Mouse (Mus musculus): ENCODE results near the gene Hoxd12. TPM values are rescaled to one million over a fixed set of nuclear protein-coding genes. Genes with fewer than 3 reads are reported as not detected.

Gene Hoxd12
- total and polyA plus RNA-seq, 3 experiments: not detected

GRCm38 (mm10) chr2:74652996-74653340 lies 21.8 kb upstream of the Hoxd12 start:
- Histone ChIP-seq H3K36me3 (ENCODE audit: control insufficient read depth in 1 of 2, insufficient read depth in 2 of 2, low read length in 2 of 2) (no peaks in the 10 kb centered on the region), H3K9me3 (replicated peaks; ENCODE audit: insufficient read depth, low read length) (no peaks in the 10 kb centered on the region), H3K27ac (ENCODE audit: control insufficient read depth, low read depth, low read length) (no peak overlapping the region), H3K27me3 (ENCODE audit: control insufficient read depth in 1 of 2, insufficient read depth in 2 of 2, low read length in 2 of 2) (peaks cover 1 to 2% of the 10 kb centered on the region in 2 experiments; a peak in 3 of 4 replicates), H3K9ac (ENCODE audit: control insufficient read depth, low read depth, low read length, poor library complexity, severe bottlenecking) (no peak overlapping the region), H3K4me1 (ENCODE audit: control insufficient read depth in 1 of 2, insufficient read depth in 2 of 2, low read length in 2 of 2) (no peaks in the 10 kb centered on the region), H3K4me3 (ENCODE audit: control insufficient read depth in 1 of 2, insufficient read depth in 1 of 2, low read depth in 2 of 2, low read length in 2 of 2) (no peak overlapping the region), H3K79me2 (ENCODE audit: control insufficient read depth, insufficient read depth, low read length, poor library complexity) (no peaks in the 10 kb centered on the region)
- TF ChIP-seq E2F4 (IDR thresholded peaks at IDR 0.05; ENCODE audit: borderline replicate concordance, low read depth, low read length) (no peak), POLR2A (IDR thresholded peaks at IDR 0.05; ENCODE audit: control insufficient read depth in 1 of 2, insufficient read depth in 1 of 2, low read depth in 1 of 2, low read length in 2 of 2, poor library complexity in 1 of 2) (no peak), ZC3H11A (IDR thresholded peaks at IDR 0.05; ENCODE audit: low read depth, low read length) (no peak)
- DNase-seq (ENCODE audit: low read depth, low spot score): no peak

GRCm38 (mm10) chr2:74653781-74654535 lies 20.9 kb upstream of the Hoxd12 start:
- H3K9me3 ChIP-seq (replicated peaks; ENCODE audit: insufficient read depth, low read length): no peaks in the 10 kb centered on the region
- H3K27me3 ChIP-seq (ENCODE audit: control insufficient read depth in 1 of 2, insufficient read depth in 2 of 2, low read length in 2 of 2): peaks cover 1 to 2% of the 10 kb centered on the region in 2 experiments; a peak in 3 of 4 replicates
- H3K4me3 ChIP-seq (ENCODE audit: control insufficient read depth in 1 of 2, insufficient read depth in 1 of 2, low read depth in 2 of 2, low read length in 2 of 2): no peak overlapping the region
- DNase-seq (ENCODE audit: low read depth, low spot score): no peak
- H3K36me3 ChIP-seq (ENCODE audit: control insufficient read depth in 1 of 2, insufficient read depth in 2 of 2, low read length in 2 of 2): no peaks in the 10 kb centered on the region
- H3K79me2 ChIP-seq (ENCODE audit: control insufficient read depth, insufficient read depth, low read length, poor library complexity): no peaks in the 10 kb centered on the region
- TF ChIP-seq CHD2 (IDR thresholded peaks at IDR 0.05; ENCODE audit: low read length): no peak
- no peak for TF ChIP-seq ZKSCAN1 (IDR thresholded peaks at IDR 0.05; ENCODE audit: low read depth, low read length)
- TF ChIP-seq KAT2A (conservative IDR thresholded peaks at IDR 0.05; ENCODE audit: low read depth, low read length): no peak
- no peak for TF ChIP-seq JUND (IDR thresholded peaks at IDR 0.05; ENCODE audit: low read depth, low read length)
- TF ChIP-seq ZMIZ1 (IDR thresholded peaks at IDR 0.05; ENCODE audit: low read depth, low read length): no peak
- no peak for TF ChIP-seq RCOR1 (IDR thresholded peaks at IDR 0.05; ENCODE audit: low read depth, low read length)
- TF ChIP-seq MAFK (IDR thresholded peaks at IDR 0.05; ENCODE audit: borderline replicate concordance, low read depth, low read length): no peak
- TF ChIP-seq EP300 (IDR thresholded peaks at IDR 0.05; ENCODE audit: low read depth in 1 of 2, low read length in 2 of 2): no peak
- no peak for TF ChIP-seq MAZ (IDR thresholded peaks at IDR 0.05; ENCODE audit: low read depth, low read length)
- TF ChIP-seq POLR2AphosphoS2 (IDR thresholded peaks at IDR 0.05; ENCODE audit: low read length): no peak
- no peak for TF ChIP-seq POLR2A (IDR thresholded peaks at IDR 0.05; ENCODE audit: control insufficient read depth in 1 of 2, insufficient read depth in 1 of 2, low read depth in 1 of 2, low read length in 2 of 2, poor library complexity in 1 of 2)
- no peak for TF ChIP-seq MYB (IDR thresholded peaks at IDR 0.05; ENCODE audit: low read depth, low read length)
- no peak for TF ChIP-seq MEF2A (IDR thresholded peaks at IDR 0.05; ENCODE audit: extremely low read depth, insufficient replicate concordance, low read depth, low read length, poor library complexity, severe bottlenecking)
- TF ChIP-seq USF1 (IDR thresholded peaks at IDR 0.05; ENCODE audit: low read depth, low read length): no peak
- TF ChIP-seq SMC3 (IDR thresholded peaks at IDR 0.05; ENCODE audit: low read depth, low read length): no peak
- TF ChIP-seq TCF12 (IDR thresholded peaks at IDR 0.05; ENCODE audit: low read depth, low read length): no peak
- TF ChIP-seq CTCF (IDR thresholded peaks at IDR 0.05 in 2 of 3, conservative IDR thresholded peaks at IDR 0.05 in 1 of 3; ENCODE audit: control insufficient read depth in 1 of 3, insufficient read depth in 1 of 3, low read depth in 2 of 3, low read length in 3 of 3, poor library complexity in 1 of 3, severe bottlenecking in 1 of 3): no peak
- no peak for TF ChIP-seq RAD21 (IDR thresholded peaks at IDR 0.05; ENCODE audit: low read depth, low read length)
- no peak for TF ChIP-seq E2F4 (IDR thresholded peaks at IDR 0.05; ENCODE audit: borderline replicate concordance, low read depth, low read length)
- no peak overlapping the region for H3K9ac ChIP-seq (ENCODE audit: control insufficient read depth, low read depth, low read length, poor library complexity, severe bottlenecking)
- no peak overlapping the region for H3K27ac ChIP-seq (ENCODE audit: control insufficient read depth, low read depth, low read length)
- no peaks in the 10 kb centered on the region for H3K4me1 ChIP-seq (ENCODE audit: control insufficient read depth in 1 of 2, insufficient read depth in 2 of 2, low read length in 2 of 2)
